Mouse (Mus musculus) gastrocnemius, adult 18-20 months (tissue): ENCODE measurements around the gene Trim50. TPM values are rescaled to one million over a fixed set of nuclear protein-coding genes. Genes with fewer than 3 reads are reported as not detected.

Source experiments
- DNase-seq: peaks from one replicate; pipeline ENCODE4 v3.0.0; 2021; ENCODE audit warnings: low spot score
- microRNA-seq: library from miRNA; unstranded; fragments of <30 nt; microRNA quantifications from one replicate; pipeline ENCODE4 v1.2.0, GENCODE M21; 2021
- total RNA-seq, 2 experiments: library from RNA; stranded (reverse); gene quantifications; 2 replicates each; pipeline ENCODE4 v1.2.3; 2021

The Trim50 gene
- total RNA-seq, 2 experiments from 2014 or later = not detected

GRCm38 (mm10) chr5:135369787-135370654, 16.9 kb downstream of the Trim50 start, which contains the start of gene Nsun5:
Nsun5 (plus strand) TSS chr5:135369953.
- peak; percentile 96 for DNase-seq

- DNase-seq = no peak
Observed at GRCm38 (mm10) chr5:135371195-135371594, 18.1 kb downstream of the Trim50 start.

GRCm38 (mm10) chr5:135373601-135374000, 20.5 kb downstream of the Trim50 start:
- DNase-seq = no peak

- no peak for DNase-seq
Observed at GRCm38 (mm10) chr5:135375167-135375566, 22.1 kb downstream of the Trim50 start.

- no peak for DNase-seq
Observed at GRCm38 (mm10) chr5:135376341-135376740, 23.2 kb downstream of the Trim50 start.

GRCm38 (mm10) chr5:135380681-135381080, 27.6 kb downstream of the Trim50 start:
- no peak for DNase-seq

GRCm38 (mm10) chr5:135381356-135381925, 28.3 kb downstream of the Trim50 start:
- DNase-seq = no peak

GRCm38 (mm10) chr5:135382746-135383145, 29.7 kb downstream of the Trim50 start:
- no peak for DNase-seq

- DNase-seq = no peak
Observed at GRCm38 (mm10) chr5:135383771-135384170, 30.7 kb downstream of the Trim50 start.

GRCm38 (mm10) chr5:135394004-135394823, 41.1 kb downstream of the Trim50 start, which contains the start of gene Pom121:
Pom121 (minus strand) TSS chr5:135394546.
- peak; percentile 75 for DNase-seq

- peak; percentile 23 for DNase-seq
Observed at GRCm38 (mm10) chr5:135395826-135396225, 42.7 kb downstream of the Trim50 start.

- no peak for DNase-seq
Observed at GRCm38 (mm10) chr5:135399382-135399781, 46.3 kb downstream of the Trim50 start.

- DNase-seq = peak; percentile 79
Observed at GRCm38 (mm10) chr5:135400244-135400643, 47.1 kb downstream of the Trim50 start.

GRCm38 (mm10) chr5:135404623-135405022, 51.5 kb downstream of the Trim50 start:
- DNase-seq = no peak

GRCm38 (mm10) chr5:135405437-135405836, 52.3 kb downstream of the Trim50 start:
- no peak for DNase-seq

- no peak for DNase-seq
Observed at GRCm38 (mm10) chr5:135408114-135408513, 55.0 kb downstream of the Trim50 start.

- no peak for DNase-seq
Observed at GRCm38 (mm10) chr5:135410266-135410665, 57.2 kb downstream of the Trim50 start.

Small RNA genes within 50 kb of the gene (microRNA-seq; reads per million reads assigned to microRNA genes)
- gene Mir7033 = not detected

Other genes starting within 250 kb of the Trim50 start
- gene Tbl2, start 203.6 kb upstream of the Trim50 start, total RNA-seq = 1 to 10 TPM; 7.0 to 7.6 TPM
- gene Bcl7b, start 185.0 kb upstream of the Trim50 start, total RNA-seq = 10 to 100 TPM; 26.3 to 31.3 TPM
- gene Baz1b, start 166.0 kb upstream of the Trim50 start, total RNA-seq = 10 to 100 TPM; 32.9 to 34.8 TPM
- gene Fzd9, start 102.1 kb upstream of the Trim50 start, total RNA-seq = 10 to 100 TPM; 29.0 to 51.7 TPM
- not detected for gene Fkbp6, start 3.3 kb upstream of the Trim50 start, total RNA-seq
- 1 to 10 TPM; 6.4 to 6.7 TPM for gene Nsun5, start 16.7 kb downstream of the Trim50 start, total RNA-seq
- gene Pom121, start 41.3 kb downstream of the Trim50 start, total RNA-seq = 10 to 100 TPM; 10.0 to 10.9 TPM
- gene Hip1, start 191.8 kb downstream of the Trim50 start, total RNA-seq = 10 to 100 TPM; 17.3 TPM
- gene Ccl26, start 210.3 kb downstream of the Trim50 start, total RNA-seq = not detected
- 1 to 10 TPM in 1 of 2 experiments, under 1 TPM in 1; 0.32 to 1.4 TPM for gene Ccl24, start 219.8 kb downstream of the Trim50 start, total RNA-seq